Mouse (Mus musculus): ENCODE results near the gene Capn15.

Gene Capn15

DNA sequence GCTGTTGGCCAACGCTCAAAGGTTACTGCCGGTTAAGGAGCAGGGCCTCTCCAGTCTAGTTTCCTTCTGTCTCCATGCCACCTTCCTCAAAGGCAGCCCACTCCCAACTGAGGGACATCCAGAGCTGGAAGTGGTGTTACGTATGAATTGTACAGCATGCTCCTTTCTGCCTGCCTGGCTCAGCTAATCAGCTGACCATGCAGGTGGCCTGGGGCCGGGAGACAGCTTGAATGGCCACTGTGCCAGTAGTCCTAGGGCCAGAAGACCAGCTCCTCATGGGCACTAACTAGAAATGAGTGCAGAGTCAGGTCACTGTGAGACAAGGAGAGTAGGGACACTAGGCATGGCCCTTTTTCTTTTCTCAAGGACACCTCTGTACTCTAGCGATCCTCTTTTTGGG is 32.4 kb downstream of the Capn15 start:
- no peak for DNase-seq

DNA sequence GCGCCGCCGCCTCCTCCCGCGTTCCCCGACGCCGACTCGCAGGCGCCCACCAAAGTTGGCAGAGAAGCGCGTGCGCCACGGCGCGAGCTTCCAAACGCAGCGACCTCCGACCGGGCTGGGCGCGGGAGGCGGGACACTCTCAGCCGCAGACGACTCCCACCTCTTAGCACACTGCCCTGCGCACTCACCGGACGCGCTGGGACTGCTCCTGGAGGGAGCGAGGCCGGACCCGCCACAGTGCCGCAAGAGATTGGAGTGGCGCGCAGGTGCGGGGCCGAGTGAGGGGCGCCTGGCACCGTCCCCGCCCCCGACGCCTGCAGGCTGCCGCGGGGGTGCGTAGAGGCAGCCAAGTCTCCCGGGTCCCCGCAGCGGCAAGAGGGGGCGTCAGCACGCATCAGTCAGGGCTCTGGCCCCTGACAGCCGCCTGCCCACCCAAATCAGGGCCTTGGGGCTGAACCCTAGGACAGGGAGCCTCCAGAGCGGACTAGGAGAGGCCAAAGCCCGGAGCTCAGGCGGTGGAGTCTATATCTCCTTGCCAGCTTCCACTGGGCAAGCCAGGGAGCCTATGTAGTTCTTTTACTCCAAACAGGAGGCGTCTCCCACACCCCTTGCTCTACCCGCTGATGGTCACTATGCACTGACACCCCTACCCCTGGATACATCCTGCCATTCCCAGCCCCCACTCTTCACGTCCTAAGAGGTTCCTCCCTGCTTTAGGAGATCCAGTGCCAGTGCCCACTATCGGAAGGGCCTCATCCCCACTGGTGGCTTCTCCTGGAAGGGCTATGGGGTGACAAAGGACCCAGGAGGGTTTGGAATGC is 33.6 kb downstream of the Capn15 start, which contains the start of gene A930017K11Rik:
TSS of gene A930017K11Rik (minus strand) at position 763 of the 821 bp plus-strand sequence.
- peak; percentile 38 to 65 for DNase-seq

DNA sequence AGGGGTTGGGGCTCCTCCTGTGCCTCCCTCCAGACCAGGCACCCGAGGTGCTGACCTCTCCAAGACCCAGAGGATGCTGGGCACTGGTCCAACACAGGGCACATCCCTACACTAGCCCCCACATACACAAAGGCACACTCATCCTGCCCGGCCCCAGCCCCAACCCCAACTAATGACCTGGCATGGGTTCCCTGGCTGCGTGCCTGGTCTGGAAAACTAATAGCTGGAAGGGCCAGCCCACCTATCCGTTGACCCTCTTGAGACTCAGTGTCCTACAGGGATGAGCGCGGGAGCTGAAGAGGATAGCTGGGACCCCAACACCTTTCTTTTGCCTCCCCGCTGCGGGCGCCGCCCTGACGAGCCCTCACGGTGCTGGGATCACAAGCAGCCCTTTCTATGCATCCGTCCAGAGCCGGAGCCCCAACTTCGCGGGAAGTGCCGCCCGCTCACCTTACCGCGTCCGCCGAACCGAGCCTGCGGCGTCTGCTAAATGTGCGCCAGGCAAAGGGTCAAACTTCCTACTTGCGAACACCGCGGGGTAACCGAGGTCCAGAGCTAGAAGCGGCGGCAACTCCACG is 34.3 kb downstream of the Capn15 start:
- DNase-seq: peak in 1 of 2 experiments; percentile 30

DNA sequence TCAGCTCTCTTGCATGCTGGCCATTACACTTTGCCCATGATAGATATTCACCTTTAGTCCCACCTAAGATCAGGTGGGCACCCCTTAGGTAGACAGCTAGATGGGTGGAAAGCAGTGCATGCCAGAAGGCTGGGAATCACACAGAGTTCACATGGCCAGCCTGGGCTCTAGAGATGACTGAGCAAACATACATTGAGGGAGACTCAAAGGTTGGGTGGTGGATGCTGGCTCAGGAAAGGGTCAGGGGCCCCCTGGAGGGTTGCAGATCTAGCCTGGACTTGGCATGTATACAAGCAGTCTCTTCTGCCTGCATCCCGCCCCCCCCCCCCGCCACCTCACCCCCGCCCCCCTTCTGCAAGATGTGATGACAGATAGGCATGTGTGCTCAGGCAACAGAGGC is 34.9 kb downstream of the Capn15 start:
- no peak for DNase-seq

DNA sequence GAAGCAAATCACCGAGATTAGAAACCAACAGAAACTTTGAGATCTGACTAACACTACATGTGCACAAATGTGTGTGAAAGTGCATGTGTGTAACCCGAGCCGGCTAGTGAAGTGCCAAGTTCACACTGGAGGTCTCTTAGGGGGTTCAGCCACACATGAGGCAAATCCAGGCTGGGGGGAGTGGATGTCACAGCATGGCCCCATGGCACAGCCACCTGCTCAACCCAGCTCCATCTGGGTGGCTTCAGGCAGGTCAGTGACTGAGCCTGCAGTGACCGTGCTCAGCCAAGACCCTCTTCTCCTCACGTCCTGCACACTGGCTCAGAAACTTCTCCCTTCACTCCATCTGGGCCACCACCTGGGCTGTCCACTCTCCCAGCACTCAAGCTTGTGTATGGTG is 35.6 kb downstream of the Capn15 start:
- DNase-seq: no peak

DNA sequence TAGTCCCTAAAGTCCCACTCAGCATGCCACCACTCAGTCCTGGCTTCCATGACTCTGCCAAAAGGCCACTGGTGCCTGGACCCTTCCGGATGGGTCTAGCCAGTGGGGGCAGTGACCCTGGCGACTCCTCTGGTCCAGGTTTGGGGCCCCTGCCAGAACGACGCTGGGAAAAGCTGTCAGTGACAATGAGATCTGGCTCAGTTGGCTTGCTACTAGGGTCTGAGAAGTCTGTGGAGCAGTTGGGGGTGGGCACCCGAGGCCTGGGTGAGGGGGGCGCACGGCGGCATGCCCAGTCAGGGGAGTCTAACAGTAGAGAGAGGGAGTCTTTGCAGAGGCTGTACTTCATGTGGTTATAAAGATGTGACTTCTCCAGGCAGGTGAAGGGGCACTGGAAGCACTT is 37.5 kb downstream of the Capn15 start:
- DNase-seq: no peak

DNA sequence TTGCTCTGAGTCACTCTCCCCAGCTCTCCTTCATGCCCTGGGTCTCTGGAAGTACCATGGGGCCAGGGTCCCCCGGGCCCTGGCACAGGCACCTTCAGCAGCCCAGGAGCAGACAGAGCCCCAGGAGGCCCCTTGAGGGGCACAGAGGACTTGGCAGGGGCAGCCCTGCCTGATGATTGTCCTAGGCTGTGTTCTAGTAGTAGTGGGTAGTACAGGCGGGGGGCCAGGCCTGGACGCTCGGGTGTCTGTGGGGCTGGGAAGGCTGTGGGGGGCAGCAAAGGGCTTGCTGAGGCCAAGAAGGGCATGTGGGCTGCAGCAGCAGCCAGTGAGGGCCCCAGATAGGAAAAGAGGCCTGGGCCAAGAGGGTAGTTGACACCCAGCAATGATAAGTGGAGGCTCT is 38.0 kb downstream of the Capn15 start:
- no peak for DNase-seq

DNA sequence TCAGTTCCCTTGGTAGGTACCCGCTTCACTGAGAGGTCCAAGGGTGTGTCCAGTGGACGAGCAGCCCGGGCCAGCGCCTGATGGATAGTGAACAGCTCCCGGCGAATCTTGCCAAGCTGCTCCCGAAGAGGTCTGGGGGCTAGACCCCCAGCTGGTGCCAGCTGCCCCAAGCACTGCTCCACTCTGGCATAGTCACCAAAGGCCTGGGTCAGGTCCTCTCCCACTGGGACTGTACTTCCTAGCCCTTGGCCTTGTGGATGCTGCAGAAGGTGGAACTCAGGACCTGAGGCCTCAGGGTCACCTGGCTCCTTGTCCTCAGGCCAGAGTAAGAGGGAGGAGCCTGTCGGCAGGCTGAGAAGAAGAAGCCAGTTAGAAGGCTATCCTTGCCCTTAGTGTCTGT is 38.7 kb downstream of the Capn15 start:
- DNase-seq: no peak

DNA sequence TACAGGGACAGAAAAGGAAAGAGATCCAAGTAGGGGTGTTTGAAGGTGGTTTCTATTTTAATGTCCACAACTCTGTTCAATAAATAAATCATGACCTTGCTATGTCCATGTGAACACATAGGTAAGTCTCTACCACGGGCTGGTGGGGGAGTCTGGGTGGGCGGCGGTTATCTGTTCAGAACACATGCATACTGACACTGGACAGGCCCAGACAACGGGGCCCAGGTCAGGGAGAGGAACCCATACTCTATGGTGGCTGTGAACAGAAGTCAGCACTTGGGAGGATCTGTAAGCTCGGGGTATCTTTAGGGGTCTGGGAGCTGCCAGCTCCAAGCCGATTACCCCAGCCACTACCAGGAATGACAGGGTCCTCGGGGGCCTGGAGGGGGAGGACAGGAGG is 39.2 kb downstream of the Capn15 start:
- no peak for DNase-seq

DNA sequence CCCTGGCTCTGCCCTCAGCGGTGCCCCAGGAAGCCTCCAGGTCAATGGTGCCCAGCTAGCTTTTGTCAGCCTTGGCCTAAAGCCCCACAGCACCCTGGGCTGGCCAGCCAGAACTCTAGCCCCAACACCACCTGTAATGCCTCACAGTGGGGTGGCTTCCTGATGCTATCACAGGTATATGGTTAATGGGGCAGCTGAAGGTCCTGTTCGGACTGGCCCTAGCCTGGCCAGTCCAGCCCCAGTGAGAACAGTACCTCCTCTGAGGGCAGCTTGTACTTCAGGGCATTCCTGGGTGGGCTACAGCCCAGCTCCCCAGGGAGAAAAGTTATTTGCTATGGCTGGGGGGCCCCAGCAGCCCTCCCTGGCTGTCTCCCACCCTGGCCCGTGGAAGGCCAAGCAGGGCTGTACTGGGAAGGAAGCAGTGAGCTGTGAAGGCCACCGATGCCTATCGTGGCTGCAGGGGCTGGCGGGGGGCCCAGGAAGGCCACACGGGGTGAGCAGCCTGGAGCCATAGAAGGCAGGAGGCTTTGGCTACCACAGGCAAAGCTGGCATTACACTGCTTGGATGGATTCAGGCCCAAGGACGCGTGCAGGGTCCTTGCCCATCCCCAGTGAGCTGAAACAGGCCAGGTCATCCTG is 40.0 kb downstream of the Capn15 start:
- peak; percentile 68 to 74 for DNase-seq

DNA sequence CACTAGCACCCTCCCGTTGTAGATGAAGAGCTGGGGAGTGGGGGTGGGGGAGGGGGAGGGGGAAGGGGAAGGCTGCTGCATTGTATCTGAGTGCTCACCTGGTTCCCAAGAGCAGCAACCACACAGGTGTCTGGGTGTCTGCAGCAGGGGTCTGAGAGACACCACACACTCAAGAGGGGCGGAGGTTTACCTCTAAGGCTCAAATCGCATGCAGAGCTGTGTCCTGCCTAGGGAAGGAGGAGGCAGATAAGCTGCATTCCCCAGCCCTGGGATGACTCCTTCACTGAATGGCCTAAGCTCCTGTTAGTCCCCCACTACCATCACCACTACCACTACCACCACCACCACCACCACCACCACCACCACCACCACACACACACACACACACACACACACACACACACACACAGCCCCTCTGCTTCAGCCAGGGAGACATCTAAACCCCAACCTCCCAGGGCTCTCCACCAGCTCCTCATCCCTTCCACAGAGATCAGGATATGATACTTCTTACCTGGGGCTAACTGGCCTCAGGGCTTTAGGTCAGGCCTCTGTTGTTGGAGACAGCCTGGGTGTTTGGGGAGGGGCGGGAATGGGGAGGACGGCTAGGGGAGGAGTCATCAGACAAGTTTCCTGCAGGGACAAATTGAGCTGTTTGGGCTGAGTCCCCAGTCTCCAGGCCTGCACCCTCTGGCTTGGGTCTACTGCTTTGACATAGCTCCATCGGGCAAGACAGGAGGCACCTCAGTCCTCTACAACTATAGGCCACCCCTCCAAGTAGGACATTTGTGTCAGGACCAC is 41.0 kb downstream of the Capn15 start, which contains the start of the genes Pigq and Nhlrc4:
TSS of gene Pigq (minus strand) at position 571 of the 798 bp plus-strand sequence.
TSS of gene Nhlrc4 (minus strand) at position 596 of the 798 bp plus-strand sequence.
- no peak for DNase-seq

DNA sequence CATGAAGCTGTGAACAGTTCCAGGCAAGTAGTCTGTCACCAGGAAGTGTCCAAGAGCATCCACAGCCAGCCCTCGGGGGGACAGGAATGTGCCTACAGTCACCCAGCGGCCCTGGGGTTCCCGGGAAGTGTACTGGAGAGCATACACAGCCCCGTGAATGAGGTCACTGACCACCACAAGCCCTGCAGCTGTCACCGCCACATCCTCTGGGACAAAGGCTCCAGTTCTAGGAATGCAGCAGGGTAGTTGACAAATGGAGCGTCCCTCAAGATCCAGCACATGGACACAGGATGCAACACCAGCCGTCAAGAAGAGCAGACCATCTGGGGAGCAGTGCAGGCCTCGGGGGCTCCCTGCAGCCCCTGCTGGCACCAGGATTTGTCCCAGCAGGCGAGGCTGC is 41.8 kb downstream of the Capn15 start:
- DNase-seq: no peak

DNA sequence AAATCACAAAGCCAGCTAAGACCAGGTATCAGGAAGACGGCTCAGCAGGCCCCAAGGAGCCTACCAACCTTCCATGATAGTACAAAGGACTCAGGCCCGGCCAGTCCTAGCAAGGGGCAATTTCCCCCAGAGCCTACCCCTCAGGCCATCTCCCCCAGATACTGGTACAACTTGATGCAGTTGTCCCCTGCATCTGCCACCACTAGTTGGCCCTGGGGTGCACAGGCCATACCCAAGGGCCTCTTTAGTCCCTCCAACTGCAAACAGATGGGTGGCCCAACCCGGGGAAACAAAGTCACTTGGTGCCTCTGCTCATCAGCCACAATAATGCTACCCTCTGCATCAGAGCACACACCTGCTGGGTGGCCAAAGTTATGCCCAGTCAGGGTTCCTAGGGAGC is 42.4 kb downstream of the Capn15 start:
- DNase-seq: no peak

DNA sequence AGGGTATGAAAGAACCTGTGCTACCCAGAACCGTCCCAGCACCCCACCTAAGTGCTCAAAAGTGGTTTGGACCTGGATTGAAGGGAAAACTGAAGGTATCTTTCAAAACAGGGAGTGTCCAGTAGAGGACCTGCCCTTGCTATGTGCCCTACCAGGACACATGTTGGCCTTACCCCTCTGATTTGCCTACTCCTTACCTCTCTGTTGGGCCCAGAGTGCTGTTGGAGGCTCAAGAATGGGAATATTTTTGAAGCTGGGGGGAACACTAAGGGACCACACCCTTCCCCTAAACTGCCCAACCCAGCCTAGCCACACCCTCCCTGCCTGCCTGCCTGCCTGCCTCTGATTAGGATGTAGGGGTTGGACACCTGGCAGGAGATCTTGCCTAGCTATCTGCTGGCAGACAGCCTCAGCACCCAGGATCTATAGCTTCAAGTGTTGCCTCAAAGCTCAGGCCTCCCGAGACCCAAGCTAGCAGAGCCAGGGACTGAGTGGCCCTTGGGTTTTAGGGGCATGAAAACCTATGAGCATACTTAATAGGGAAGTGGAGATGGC is 42.9 kb downstream of the Capn15 start:
- no peak for DNase-seq

DNA sequence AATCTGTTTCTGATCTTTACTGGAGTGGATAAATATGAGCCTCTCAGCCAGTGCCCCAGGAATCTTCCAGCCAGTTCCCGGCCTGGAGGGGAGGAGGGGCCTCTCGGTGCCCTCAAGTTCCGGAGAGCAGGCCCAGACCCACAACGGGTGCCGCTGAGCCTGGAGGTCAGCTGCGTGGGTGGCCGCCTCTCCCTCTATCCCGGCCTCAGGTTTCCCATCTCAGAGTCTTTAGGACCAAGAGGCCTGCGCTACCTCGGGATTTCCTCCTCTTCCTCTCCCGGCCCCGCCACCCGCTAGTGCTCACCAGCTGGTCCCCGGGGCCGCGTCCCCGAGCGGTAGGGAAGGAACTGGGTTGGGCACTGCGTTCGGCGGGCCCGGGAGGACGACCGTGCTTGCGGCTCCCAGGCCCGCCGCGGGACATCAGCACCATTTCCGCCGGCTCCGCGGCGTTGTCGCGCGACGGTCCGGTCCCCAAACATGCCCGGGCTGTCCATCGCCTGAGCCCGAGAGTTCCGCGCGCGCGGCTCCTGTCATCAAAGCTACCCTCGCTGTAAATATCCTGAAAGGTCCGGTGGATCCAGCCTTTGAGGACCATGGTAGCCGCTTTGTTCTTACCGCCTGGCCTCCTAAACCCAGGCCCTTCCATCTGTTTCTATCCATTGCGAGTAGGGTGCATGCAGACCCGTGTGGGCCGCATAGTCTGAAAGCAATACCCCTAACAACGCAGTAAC is 43.9 kb downstream of the Capn15 start:
- DNase-seq: peak; percentile 73 to 87

DNA sequence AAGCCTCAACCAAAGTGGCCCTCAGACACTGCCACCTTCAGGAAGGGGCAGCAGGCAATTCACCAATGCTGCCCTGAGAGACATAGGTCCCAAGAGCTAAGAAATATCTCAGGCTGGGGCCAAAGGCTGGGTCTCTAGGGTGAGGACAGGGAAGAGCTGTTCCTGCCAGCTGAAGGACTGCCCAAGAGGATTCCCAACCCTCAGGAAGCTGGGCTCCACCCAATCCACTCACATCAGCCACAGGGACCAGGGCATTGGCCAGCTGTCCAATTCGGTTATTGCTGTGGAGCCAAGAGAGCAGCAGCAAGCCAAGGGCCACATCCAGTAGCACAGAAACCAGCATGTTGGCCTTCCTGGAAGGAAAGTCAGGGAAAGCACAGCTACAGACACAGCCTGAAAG is 51.1 kb downstream of the Capn15 start:
- DNase-seq: no peak

DNA sequence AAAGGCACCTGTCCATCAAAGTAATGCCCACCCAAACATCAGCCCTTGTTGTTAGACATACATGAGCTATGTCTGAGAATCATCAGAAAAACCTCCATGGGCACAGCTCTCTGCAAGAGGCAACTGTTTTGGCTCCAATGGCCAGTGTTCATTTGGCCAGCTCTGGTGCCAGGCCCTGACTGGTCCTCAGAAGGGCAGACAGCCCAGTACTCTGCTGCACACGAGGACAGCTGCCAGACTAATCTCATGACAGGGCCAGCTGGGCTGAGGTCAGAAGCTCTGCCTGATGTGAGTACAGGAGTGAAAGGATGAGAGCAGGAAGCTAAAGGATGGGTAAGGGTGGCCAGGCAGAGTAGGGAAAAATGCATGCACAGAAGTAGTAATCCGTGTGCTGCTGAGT is 60.2 kb downstream of the Capn15 start:
- no peak for DNase-seq

DNA sequence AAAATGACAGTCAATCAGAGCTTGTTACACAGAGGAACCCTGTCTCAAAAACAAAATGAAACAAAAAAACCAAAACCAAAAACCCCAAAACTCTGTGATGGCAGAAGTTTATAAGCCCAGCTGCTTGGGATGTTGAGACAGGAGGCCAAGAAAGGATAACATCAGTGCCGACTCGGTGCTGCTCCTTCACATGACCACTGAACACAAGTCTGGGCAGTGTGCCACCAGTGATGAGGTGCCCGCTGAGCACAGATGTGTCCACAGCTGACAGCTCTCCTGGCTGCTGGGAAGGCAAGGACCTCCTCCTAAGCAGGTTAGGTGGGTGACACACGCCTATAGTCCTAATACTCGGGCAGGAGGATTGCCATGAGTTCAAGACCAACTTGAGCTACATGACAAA is 63.5 kb downstream of the Capn15 start:
- DNase-seq: peak; percentile 57 to 73

DNA sequence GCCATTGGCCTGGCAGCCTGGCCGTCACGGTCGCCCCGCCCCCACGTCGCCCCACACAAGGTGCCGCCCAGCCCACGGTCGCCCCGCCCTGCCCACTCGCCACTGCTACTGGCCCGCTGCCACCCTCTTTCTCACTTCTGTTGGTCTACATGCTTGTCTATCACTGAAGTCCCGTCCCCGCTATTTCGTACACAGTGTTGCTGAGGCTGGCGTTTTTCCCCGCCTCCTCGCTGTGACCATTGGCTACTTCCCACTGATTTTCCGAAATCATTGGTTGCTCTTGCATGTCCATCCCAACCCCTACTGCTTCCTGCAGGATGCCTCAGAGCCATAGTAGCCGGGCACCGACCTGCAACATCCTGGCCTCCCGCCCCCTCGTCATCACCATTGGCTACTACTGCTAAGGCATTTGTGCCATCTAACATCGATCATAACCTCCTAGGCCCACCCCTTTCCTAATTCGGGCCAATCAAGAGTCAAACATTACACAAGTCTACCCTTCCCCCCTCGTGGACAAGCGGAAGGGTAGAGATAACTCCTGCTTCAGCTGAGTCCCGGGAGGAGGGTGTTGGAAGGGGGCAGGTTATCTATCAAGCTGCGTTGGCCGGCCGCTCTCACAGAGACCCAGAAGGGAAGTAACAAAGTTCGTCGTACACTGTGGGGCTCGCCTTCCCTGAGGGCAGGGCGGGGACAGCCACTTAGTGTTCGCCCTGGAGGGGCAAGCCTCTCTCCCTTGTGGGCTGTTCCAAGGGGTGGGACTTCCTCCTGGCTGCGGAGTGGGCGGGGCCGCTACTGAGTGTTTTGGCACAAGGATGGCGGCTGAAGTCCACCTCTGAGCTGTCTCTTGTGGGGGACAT is 65.6 kb downstream of the Capn15 start:
- DNase-seq: peak; percentile 100

DNA sequence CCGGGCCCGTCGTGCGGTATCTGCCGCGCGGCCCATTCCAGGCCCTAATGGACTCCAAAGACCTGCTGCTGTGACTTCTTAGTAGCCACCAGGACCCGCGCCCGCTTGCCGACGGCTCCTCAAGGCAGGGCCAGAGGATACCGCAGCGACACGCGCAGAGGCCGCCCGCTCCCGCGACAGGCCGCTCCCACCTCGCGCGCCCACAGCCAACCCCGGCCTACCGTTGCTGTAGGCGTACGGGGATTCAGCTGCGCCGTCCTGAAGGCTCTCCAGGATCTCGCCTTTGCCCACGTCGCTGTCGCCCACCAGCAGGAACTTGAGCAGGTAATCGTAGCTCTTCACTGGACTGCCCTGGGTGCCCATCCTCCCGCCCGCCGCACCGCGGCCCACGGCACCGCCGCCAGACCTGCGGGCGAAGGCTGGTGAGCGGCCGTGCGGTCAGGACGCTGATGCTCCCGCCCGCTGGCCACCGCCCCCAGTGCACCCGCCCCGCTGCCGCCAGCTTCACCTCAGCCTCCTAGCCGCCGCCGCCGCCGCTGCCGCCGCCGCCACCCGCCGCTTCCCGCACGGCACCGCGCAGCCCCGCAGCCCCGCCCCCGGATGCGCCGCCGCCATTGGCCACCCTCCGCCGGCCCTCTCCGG is 66.3 kb downstream of the Capn15 start, which contains the start of gene Rab40c:
TSS of gene Rab40c (minus strand) at position 584 of the 642 bp plus-strand sequence.
- no peak for DNase-seq

All from kidney, postnatal 36 days (tissue).